Mouse (Mus musculus) spleen, embryonic (tissue): ENCODE data around the gene Cacna1e.

Experiments
- CTCF ChIA-PET: fragments of 350-600 bp; sonication (Branson Sonifier 250); formaldehyde crosslinking; loops from one replicate; lab custom pipeline; 2022; lab: Charles Lee

Cacna1e gene

GRCm38 (mm10) chr1:154839272-154839671 is 45.0 kb downstream of the Cacna1e start:
- CTCF ChIA-PET = no interaction called here

- CTCF ChIA-PET = no interaction called here
Observed at GRCm38 (mm10) chr1:154836473-154836872, 47.8 kb downstream of the Cacna1e start.

- CTCF ChIA-PET = no interaction called here
Observed at GRCm38 (mm10) chr1:154832168-154832539, 52.1 kb downstream of the Cacna1e start.

- CTCF ChIA-PET = no interaction called here
Observed at GRCm38 (mm10) chr1:154831269-154832167, 52.8 kb downstream of the Cacna1e start.

- CTCF ChIA-PET = no interaction called here
Observed at GRCm38 (mm10) chr1:154830051-154830450, 54.2 kb downstream of the Cacna1e start.

- CTCF ChIA-PET = interaction anchor here (0.7 kb wide), 1 partner anchor 356 kb away, joined by 10 read pairs; no protein-coding TSS in a partner anchor
Observed at GRCm38 (mm10) chr1:154823098-154823497, 61.2 kb downstream of the Cacna1e start.

- CTCF ChIA-PET = no interaction called here
Observed at GRCm38 (mm10) chr1:154820422-154820821, 63.9 kb downstream of the Cacna1e start.

- CTCF ChIA-PET = interaction anchor here (0.5 kb wide), 1 partner anchor 14 kb away, joined by 5 read pairs; no protein-coding TSS in a partner anchor
Observed at GRCm38 (mm10) chr1:154819960-154820359, 64.3 kb downstream of the Cacna1e start.

GRCm38 (mm10) chr1:154818742-154819141 is 65.6 kb downstream of the Cacna1e start:
- CTCF ChIA-PET = no interaction called here

GRCm38 (mm10) chr1:154816836-154817235 is 67.5 kb downstream of the Cacna1e start:
- CTCF ChIA-PET = interaction anchor here (0.6 kb wide), 1 partner anchor 499 kb away, joined by 5 read pairs; no protein-coding TSS in a partner anchor

GRCm38 (mm10) chr1:154816267-154816666 is 68.0 kb downstream of the Cacna1e start:
- CTCF ChIA-PET = no interaction called here

- CTCF ChIA-PET = no interaction called here
Observed at GRCm38 (mm10) chr1:154805742-154806141, 78.6 kb downstream of the Cacna1e start.

GRCm38 (mm10) chr1:154805038-154805437 is 79.3 kb downstream of the Cacna1e start:
- CTCF ChIA-PET = no interaction called here

GRCm38 (mm10) chr1:154802301-154802904 is 81.9 kb downstream of the Cacna1e start:
- CTCF ChIA-PET = interaction anchor here (1.0 kb wide), 1 partner anchor 15 kb away, joined by 3 read pairs; no protein-coding TSS in a partner anchor

- CTCF ChIA-PET = no interaction called here
Observed at GRCm38 (mm10) chr1:154799257-154799656, 85.0 kb downstream of the Cacna1e start.

GRCm38 (mm10) chr1:154798771-154799170 is 85.5 kb downstream of the Cacna1e start:
- CTCF ChIA-PET = no interaction called here

GRCm38 (mm10) chr1:154796685-154797084 is 87.6 kb downstream of the Cacna1e start:
- CTCF ChIA-PET = no interaction called here

GRCm38 (mm10) chr1:154794518-154794951 is 89.8 kb downstream of the Cacna1e start:
- CTCF ChIA-PET = interaction anchor here (0.7 kb wide), 1 partner anchor 427 kb away, joined by 3 read pairs; no protein-coding TSS in a partner anchor

GRCm38 (mm10) chr1:154791544-154792174 is 92.6 kb downstream of the Cacna1e start:
- CTCF ChIA-PET = interaction anchor here (0.6 to 3.2 kb wide), 3 partner anchors 18 to 215 kb away, joined by 4 to 10 read pairs (median 5); no protein-coding TSS in a partner anchor

GRCm38 (mm10) chr1:154788491-154788890 is 95.8 kb downstream of the Cacna1e start:
- CTCF ChIA-PET = interaction anchor here (0.6 to 3.8 kb wide), 3 partner anchors 95 to 435 kb away, joined by 4 to 40 read pairs (median 7); partner anchors contain the start of gene Cacna1e

GRCm38 (mm10) chr1:154788069-154788468 is 96.2 kb downstream of the Cacna1e start:
- CTCF ChIA-PET = interaction anchor here (0.6 to 3.8 kb wide), 4 partner anchors 96 to 436 kb away, joined by 4 to 40 read pairs (median 6); partner anchors contain the start of gene Cacna1e
